Mouse (Mus musculus) midbrain, embryonic 12.5 days (tissue): ENCODE measurements at regions not wholly inside any gene's neighbourhood (a gene's known extent, or its start where the extent isn't known, plus 50 kb on each side); places are given as distances from the start of the nearest gene placed in this dataset.

Experiments
- ATAC-seq: fragments of 200-750 bp; cut with Nextera tagmentation; 2 replicates; pipeline ENCODE4 v1.8.0; 2017; ENCODE audit warnings: low read depth, moderate TSS enrichment, moderate library complexity; ENCODE audit not compliant: low FRiP score
- H3K27ac ChIP-seq: fragments of 300-500 bp; sonication (generic); replicated peaks from 2 replicates; pipeline ENCODE4 v1.5.1; 2016; ENCODE audit warnings: mild to moderate bottlenecking
- H3K27me3 ChIP-seq: fragments of 300-500 bp; sonication (generic); 2 replicates; pipeline ENCODE4 v1.6.1; 2016; ENCODE audit warnings: mild to moderate bottlenecking
- H3K36me3 ChIP-seq: fragments of 300-500 bp; sonication (generic); 2 replicates; pipeline ENCODE4 v1.6.1; 2016
- H3K4me1 ChIP-seq: fragments of 300-500 bp; sonication (generic); 2 replicates; pipeline ENCODE4 v1.6.1; 2016
- H3K4me2 ChIP-seq: fragments of 300-500 bp; sonication (generic); replicated peaks from 2 replicates; pipeline ENCODE4 v1.6.1; 2016; ENCODE audit warnings: mild to moderate bottlenecking, moderate library complexity
- H3K4me3 ChIP-seq: fragments of 300-500 bp; sonication (generic); 2 replicates; pipeline ENCODE4 v1.5.1; 2016; ENCODE audit warnings: mild to moderate bottlenecking
- H3K9ac ChIP-seq: fragments of 300-500 bp; sonication (generic); replicated peaks from 2 replicates; pipeline ENCODE4 v1.6.1; 2016; ENCODE audit warnings: mild to moderate bottlenecking, moderate library complexity
- H3K9me3 ChIP-seq: fragments of 300-500 bp; sonication (generic); 2 replicates; pipeline ENCODE4 v1.6.1; 2016; ENCODE audit warnings: mild to moderate bottlenecking
- WGBS: fragments of 180-500 bp; shearing (Covaris S2); methylation state at CpG from one replicate; pipeline ENCODE4 v1.1.7; 2016; 5-methylcytosine and 5-hydroxymethylcytosine counted together

DNA sequence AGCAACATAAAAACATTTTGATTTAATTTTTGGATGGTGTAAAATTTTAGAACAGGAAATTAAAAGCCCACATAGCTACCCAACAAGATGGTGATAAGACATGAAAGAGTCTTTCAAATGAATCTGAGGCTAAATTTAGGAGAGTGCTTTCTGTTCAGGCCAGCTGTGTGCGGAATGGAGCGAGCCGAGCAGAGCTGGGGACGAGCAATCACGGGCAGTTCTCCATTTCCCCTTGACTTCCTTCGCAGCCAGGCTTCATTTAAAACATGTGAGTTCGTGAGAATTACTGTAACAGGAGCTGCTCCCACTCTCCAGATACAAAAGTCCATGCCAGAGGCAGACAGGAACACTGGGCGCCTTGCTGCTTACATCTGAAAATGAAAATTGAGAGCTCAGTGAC lies 130.5 kb downstream of the Dusp6 start:
- Histone ChIP-seq H3K9me3 (no peaks in the 10 kb centered on the region), H3K27me3 (no peaks in the 10 kb centered on the region), H3K36me3 (no peaks in the 10 kb centered on the region), H3K27ac (no peak overlapping the region), H3K4me2 (no peak overlapping the region), H3K4me1 (no peaks in the 10 kb centered on the region), H3K9ac (no peak overlapping the region), H3K4me3 (no peak overlapping the region)
- ATAC-seq: no peak
- WGBS: 74% methylated on average over 8 of the region's 8 CpGs

DNA sequence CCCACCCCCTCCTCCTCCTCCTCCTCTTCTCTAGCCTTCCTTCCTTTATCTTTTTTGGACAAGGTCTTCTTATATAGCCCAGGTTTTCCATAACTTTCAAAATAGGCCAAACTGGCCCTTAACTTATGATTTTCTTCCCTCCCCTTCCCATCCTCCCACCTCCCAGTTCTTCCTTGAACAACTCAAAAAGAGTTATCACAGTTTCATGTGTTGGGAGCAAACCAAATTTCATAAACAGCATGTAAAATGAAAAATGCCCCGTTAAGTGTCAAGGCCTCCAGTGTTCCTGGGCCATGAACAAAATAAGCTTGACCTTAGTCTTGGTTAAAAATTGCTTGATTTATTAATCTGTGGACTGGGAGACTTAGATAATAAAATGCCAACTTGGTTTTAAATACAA lies 132.4 kb downstream of the Dusp6 start:
- no peaks in the 10 kb centered on the region for H3K9me3 ChIP-seq
- 92% methylated on average over 1 of the region's 1 CpGs for WGBS
- H3K4me1 ChIP-seq: no peaks in the 10 kb centered on the region
- no peak overlapping the region for H3K4me2 ChIP-seq
- no peak overlapping the region for H3K27ac ChIP-seq
- H3K9ac ChIP-seq: no peak overlapping the region
- no peak for ATAC-seq
- H3K4me3 ChIP-seq: no peak overlapping the region
- no peaks in the 10 kb centered on the region for H3K27me3 ChIP-seq
- no peaks in the 10 kb centered on the region for H3K36me3 ChIP-seq

DNA sequence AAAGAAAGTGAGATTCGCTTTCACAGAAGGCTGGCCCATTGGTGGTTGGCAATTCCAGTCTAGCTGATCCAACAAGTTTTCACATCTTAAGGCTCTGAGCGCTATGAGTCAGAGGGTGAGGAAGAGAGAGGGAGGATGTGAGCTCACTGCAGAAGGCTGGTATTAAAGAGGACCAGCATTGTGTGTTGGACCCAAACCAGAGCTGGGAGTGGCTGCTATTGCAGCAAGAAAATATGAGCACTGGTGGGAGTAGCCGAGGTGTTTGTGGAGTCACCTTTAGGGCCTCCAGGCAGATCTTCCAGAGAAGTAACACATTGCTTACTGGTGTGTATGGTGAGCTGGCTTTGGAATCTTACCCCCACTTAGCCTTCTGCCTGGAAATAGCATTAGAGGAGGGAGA lies 133.6 kb downstream of the Dusp6 start:
- no peak overlapping the region for H3K4me2 ChIP-seq
- H3K9me3 ChIP-seq: no peaks in the 10 kb centered on the region
- H3K4me3 ChIP-seq: no peak overlapping the region
- no peaks in the 10 kb centered on the region for H3K4me1 ChIP-seq
- H3K27ac ChIP-seq: no peak overlapping the region
- no peak for ATAC-seq
- no peaks in the 10 kb centered on the region for H3K27me3 ChIP-seq
- no peaks in the 10 kb centered on the region for H3K36me3 ChIP-seq
- WGBS: 82% methylated on average over 3 of the region's 3 CpGs
- H3K9ac ChIP-seq: no peak overlapping the region

DNA sequence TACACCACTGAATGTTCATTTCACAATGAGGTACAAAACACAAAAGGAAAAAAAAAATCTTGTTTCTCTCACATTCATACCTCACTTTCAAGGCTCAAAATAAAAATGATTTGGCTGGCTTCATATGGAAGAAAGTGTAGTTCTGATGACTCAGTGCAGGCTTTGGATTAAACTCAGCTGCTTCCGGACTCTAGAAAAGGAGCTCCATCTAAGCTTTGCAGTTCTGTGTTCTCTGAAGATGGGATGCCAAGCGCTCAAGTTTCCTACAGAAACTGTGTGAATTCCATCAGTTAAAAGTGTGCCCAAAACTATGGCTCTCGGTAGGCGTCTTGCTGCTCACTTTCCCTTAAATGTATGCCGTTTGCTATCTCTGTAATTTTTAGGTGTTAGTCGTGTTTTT lies 137.0 kb downstream of the Dusp6 start:
- no peaks in the 10 kb centered on the region for H3K4me1 ChIP-seq
- 94% methylated on average over 6 of the region's 6 CpGs for WGBS
- no peak overlapping the region for H3K9ac ChIP-seq
- H3K36me3 ChIP-seq: no peaks in the 10 kb centered on the region
- H3K4me3 ChIP-seq: no peak overlapping the region
- H3K9me3 ChIP-seq: no peaks in the 10 kb centered on the region
- no peak overlapping the region for H3K4me2 ChIP-seq
- H3K27ac ChIP-seq: no peak overlapping the region
- H3K27me3 ChIP-seq: no peaks in the 10 kb centered on the region
- ATAC-seq: no peak

DNA sequence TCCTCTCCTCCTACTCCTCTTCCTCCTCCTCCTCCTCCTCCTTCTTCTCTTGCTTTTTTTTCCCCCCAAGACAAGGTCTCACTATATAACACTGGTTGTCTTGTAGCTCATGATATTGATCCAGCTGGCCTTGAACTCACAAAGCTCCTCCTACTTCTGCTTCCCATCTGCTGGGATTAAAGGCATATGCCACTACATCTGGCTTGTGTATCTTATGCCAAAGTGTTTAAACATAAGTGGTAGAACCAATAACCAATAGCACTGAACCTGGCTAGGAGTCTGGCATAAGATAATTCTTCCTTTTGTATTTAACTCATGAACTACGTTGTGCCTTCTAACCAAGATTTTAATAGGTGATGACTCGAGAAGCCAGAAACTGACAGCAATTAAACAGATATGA lies 143.7 kb downstream of the Dusp6 start:
- peaks cover 7% of the 10 kb centered on the region; the same call in 1 of the 2 replicates for H3K9me3 ChIP-seq
- no peak overlapping the region for H3K9ac ChIP-seq
- no peaks in the 10 kb centered on the region for H3K4me1 ChIP-seq
- H3K4me2 ChIP-seq: no peak overlapping the region
- whole genome bisulfite sequencing: 89% methylated on average over 2 of the region's 2 CpGs
- H3K4me3 ChIP-seq: no peak overlapping the region
- no peak for ATAC-seq
- no peaks in the 10 kb centered on the region for H3K27me3 ChIP-seq
- H3K27ac ChIP-seq: no peak overlapping the region
- H3K36me3 ChIP-seq: no peaks in the 10 kb centered on the region

DNA sequence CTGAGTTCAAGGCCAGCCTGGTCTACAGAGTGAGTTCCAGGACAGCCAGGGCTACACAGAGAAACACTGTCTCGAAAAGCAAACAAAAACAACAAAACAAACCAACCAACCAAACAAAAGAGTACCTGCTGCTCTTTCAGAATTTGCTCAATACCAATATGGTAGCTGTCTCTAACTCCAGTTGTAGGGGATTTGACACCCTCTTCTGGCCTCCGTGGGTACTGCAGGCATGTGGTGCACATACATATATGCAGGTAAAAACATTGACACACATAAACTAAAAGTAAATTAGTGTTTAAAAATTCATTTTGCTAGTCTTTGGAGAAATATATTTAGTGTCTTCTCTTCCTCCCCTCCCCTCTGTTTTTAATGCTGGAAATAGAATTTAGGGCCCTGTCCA lies 145.8 kb downstream of the Dusp6 start:
- Histone ChIP-seq H3K4me3 (no peak overlapping the region), H3K4me1 (no peaks in the 10 kb centered on the region), H3K27ac (no peak overlapping the region), H3K36me3 (no peaks in the 10 kb centered on the region), H3K27me3 (no peaks in the 10 kb centered on the region), H3K4me2 (no peak overlapping the region), H3K9me3 (peaks cover 7% of the 10 kb centered on the region; the same call in 1 of the 2 replicates), H3K9ac (no peak overlapping the region)
- ATAC-seq: no peak
- WGBS: 88% methylated on average over 2 of the region's 2 CpGs

DNA sequence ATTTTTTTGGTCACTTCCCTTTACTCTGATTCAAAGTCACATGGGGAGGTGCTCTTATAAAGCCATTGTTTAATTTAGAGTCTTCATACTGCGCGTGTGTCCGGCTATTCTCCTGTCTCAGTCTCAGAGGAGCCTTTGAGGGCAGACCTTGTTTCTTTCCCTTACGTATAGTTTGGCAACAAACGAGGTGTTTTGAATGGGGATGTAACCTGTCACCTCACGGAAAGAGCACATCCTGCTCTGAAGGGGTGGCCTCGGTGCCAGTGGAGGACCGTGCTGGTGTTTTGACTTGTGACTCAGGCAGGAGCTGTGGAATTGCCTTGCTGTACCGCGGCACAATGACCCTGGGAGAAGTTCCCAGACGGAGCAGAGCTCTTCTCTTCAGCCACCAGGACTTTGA lies 146.7 kb downstream of the Dusp6 start:
- Histone ChIP-seq H3K27me3 (no peaks in the 10 kb centered on the region), H3K9me3 (peaks cover 7% of the 10 kb centered on the region; the same call in 1 of the 2 replicates), H3K4me3 (no peak overlapping the region), H3K4me1 (no peaks in the 10 kb centered on the region), H3K9ac (no peak overlapping the region), H3K27ac (no peak overlapping the region), H3K4me2 (no peak overlapping the region), H3K36me3 (no peaks in the 10 kb centered on the region)
- ATAC-seq: no peak
- 92% methylated on average over 11 of the region's 11 CpGs for WGBS

DNA sequence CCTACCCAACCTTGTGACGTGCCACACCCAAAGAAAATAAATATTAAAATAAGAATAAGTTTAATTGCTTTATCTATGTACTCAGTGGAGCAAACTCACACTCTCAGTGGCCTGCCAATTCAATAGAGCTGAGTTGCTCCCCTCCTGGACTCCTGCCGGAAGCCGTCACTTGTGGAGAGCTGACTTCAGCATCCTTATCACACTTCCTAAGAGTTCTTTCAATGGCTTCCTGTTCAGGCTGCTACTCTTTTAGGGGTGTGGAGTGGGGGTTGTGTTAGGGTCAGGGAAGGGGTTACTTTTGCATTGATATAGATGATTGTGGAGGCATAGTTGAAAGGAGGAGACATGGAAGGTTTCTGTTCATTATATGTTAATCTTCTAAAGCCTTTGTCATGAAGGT lies 147.7 kb downstream of the Dusp6 start:
- no peak overlapping the region for H3K9ac ChIP-seq
- no peaks in the 10 kb centered on the region for H3K36me3 ChIP-seq
- H3K4me3 ChIP-seq: no peak overlapping the region
- no peaks in the 10 kb centered on the region for H3K4me1 ChIP-seq
- ATAC-seq: no peak
- H3K27ac ChIP-seq: no peak overlapping the region
- no peak overlapping the region for H3K4me2 ChIP-seq
- H3K27me3 ChIP-seq: no peaks in the 10 kb centered on the region
- H3K9me3 ChIP-seq: peaks cover 7% of the 10 kb centered on the region; the same call in 1 of the 2 replicates
- 85% methylated on average over 3 of the region's 3 CpGs for WGBS

DNA sequence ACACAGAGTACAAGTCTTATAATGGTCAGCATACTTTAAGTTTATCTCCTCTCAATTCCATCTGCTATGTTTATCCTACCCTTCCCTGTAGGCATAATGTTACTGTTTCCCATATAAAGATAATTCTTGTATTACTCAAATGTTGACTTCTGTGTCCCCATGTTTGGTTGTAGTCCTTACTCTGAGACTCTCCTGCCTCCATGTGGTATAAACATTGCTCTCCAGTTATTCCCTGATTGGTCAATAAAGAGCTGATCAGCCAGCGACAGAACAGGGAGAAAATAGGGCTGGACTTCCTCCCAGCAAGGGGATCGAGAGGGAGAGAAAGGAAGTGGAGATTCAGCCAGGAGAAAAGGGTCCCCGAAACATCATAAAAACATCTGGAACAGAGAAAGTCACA lies 150.4 kb downstream of the Dusp6 start:
- no peak overlapping the region for H3K27ac ChIP-seq
- H3K9ac ChIP-seq: no peak overlapping the region
- no peaks in the 10 kb centered on the region for H3K27me3 ChIP-seq
- no peak overlapping the region for H3K4me3 ChIP-seq
- 68% methylated on average over 3 of the region's 3 CpGs for WGBS
- ATAC-seq: no peak
- H3K4me2 ChIP-seq: no peak overlapping the region
- peaks cover 6% of the 10 kb centered on the region; the same call in 1 of the 2 replicates for H3K4me1 ChIP-seq
- peaks cover 6% of the 10 kb centered on the region; the same call in 1 of the 2 replicates for H3K9me3 ChIP-seq
- H3K36me3 ChIP-seq: no peaks in the 10 kb centered on the region

DNA sequence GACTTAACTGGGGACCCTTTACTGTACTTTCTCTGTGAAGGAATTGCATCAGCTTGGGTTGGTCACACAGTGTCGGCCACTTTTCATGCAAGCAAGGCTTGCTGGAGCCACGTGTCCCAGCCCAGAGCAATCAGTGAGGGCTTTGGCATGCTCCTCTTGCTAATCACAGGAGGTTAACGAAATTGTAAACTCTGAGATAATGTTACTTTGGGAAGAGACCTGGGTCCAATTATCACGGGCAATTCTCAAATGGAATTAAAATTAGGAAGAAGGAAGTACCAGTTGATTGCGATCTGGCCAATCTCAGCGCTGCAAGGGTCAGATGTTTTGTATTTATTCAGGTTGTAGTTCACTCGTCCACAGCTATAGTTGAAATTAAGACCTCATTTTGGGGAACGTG lies 153.2 kb downstream of the Dusp6 start:
- H3K36me3 ChIP-seq: no peaks in the 10 kb centered on the region
- no peak overlapping the region for H3K9ac ChIP-seq
- WGBS: 64% methylated on average over 8 of the region's 8 CpGs
- no peak overlapping the region for H3K4me3 ChIP-seq
- no peak overlapping the region for H3K4me2 ChIP-seq
- no peaks in the 10 kb centered on the region for H3K9me3 ChIP-seq
- ATAC-seq: no peak
- H3K27ac ChIP-seq: no peak overlapping the region
- H3K27me3 ChIP-seq: no peaks in the 10 kb centered on the region
- peaks cover 10% of the 10 kb centered on the region for H3K4me1 ChIP-seq

DNA sequence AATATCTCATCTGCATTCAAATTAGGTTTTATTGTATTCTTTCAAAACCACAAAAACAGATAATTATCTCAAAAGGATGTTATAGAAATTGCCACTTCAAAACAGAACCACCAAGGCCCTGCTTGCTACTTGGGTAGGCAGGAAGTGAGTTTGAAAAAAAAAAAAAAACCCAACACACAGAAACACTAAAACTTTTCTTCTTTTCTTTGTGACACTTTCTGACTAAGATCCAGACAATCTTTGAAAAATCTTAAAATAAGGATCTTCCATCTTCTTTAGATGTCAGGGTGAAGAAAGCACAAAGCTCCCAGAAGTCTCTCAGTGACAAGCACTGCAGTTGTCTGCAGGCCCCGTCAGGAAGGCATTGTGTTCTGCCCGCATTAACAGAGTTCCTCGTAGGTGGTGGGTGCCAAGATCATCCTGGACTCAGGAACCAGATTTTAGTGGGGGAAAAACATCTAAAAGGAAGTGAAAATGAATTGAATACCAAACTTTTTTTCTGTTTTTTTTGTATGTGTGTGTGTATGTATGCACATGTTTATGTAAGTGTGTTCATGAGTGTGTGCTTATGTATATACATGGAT lies 154.0 kb downstream of the Dusp6 start:
- 12% methylated on average over 3 of the region's 3 CpGs for WGBS
- no peak overlapping the region for H3K4me2 ChIP-seq
- no peak overlapping the region for H3K4me3 ChIP-seq
- peaks cover 10% of the 10 kb centered on the region for H3K4me1 ChIP-seq
- no peaks in the 10 kb centered on the region for H3K36me3 ChIP-seq
- H3K27ac ChIP-seq: no peak overlapping the region
- H3K9me3 ChIP-seq: no peaks in the 10 kb centered on the region
- no peaks in the 10 kb centered on the region for H3K27me3 ChIP-seq
- H3K9ac ChIP-seq: no peak overlapping the region
- no peak for ATAC-seq

DNA sequence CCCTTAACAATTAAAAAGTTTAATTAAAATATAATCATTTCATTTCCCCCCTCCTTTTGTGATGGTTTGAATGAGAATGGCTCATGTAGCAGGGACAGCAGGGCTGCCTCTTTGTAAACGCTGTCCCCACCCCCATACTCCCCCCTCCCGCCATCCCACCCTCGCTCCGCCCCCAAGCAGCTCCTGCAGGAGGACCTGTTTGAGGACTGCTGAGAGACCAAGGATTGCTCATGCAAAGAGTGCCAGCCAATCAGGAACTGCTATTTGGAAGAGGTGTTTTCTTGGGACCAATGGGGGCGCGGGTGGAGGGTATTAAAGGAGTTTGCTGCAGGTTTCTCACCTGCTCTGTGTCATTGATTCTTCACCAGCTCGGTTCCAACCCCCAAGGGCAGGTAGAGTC lies 154.6 kb downstream of the Dusp6 start:
- H3K4me3 ChIP-seq: no peak overlapping the region
- ATAC-seq: peak; percentile 65
- H3K36me3 ChIP-seq: no peaks in the 10 kb centered on the region
- H3K4me2 ChIP-seq: no peak overlapping the region
- H3K27ac ChIP-seq: no peak overlapping the region
- peaks cover 10% of the 10 kb centered on the region for H3K4me1 ChIP-seq
- no peaks in the 10 kb centered on the region for H3K9me3 ChIP-seq
- no peak overlapping the region for H3K9ac ChIP-seq
- no peaks in the 10 kb centered on the region for H3K27me3 ChIP-seq
- WGBS: 53% methylated on average over 7 of the region's 7 CpGs

DNA sequence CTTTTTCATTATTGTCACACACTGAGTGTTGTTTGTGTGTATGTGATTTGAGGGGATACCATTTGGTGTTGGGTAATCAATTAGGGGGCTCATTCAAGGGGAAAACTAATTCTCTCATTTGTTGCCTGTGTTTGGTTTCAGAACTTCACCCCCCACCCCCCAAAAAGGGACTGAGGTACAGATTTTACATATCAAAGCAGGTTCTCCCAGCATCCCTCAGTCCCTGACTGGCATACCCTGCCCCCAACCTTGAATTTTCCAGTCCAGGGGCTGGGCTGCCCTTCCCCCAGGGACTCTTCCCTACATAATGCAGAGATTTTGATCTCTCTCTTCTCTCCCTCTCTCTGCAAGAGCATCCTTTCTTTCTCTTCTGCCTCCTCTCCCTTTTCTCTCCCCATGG lies 155.5 kb downstream of the Dusp6 start:
- no peaks in the 10 kb centered on the region for H3K9me3 ChIP-seq
- H3K4me3 ChIP-seq: no peak overlapping the region
- no peak for ATAC-seq
- H3K4me1 ChIP-seq: peaks cover 10% of the 10 kb centered on the region
- no peak overlapping the region for H3K9ac ChIP-seq
- H3K27me3 ChIP-seq: no peaks in the 10 kb centered on the region
- H3K4me2 ChIP-seq: no peak overlapping the region
- no peak overlapping the region for H3K27ac ChIP-seq
- H3K36me3 ChIP-seq: no peaks in the 10 kb centered on the region
